Mouse (Mus musculus) limb, embryonic 14.5 days (tissue): ENCODE measurements around the gene Gm45837. TPM values are rescaled to one million over a fixed set of nuclear protein-coding genes. Genes with fewer than 3 reads are reported as not detected.

ENCODE experiments used
- ATAC-seq: fragments of 200-750 bp; cut with Nextera tagmentation; 2 replicates; pipeline ENCODE4 v1.8.0; 2017; ENCODE audit warnings: low read depth, moderate number of reproducible peaks, moderate TSS enrichment; ENCODE audit not compliant: low FRiP score
- DNase-seq: peaks from one replicate; pipeline ENCODE4 v3.0.0-alpha.2; 2015; ENCODE audit warnings: low spot score
- H3K27ac ChIP-seq: fragments of 300-500 bp; sonication (generic); replicated peaks from 2 replicates; pipeline ENCODE4 v1.5.1; 2014; ENCODE audit warnings: low read depth, mild to moderate bottlenecking, low read length, moderate library complexity, mixed read lengths
- H3K27me3 ChIP-seq: fragments of 300-500 bp; sonication (generic); 2 replicates; pipeline ENCODE4 v1.6.1; 2014; ENCODE audit warnings: low read length, mixed read lengths; ENCODE audit not compliant: control insufficient read depth, insufficient read depth
- H3K36me3 ChIP-seq: fragments of 300-500 bp; sonication (generic); 2 replicates; pipeline ENCODE4 v1.6.1; 2014; ENCODE audit warnings: mild to moderate bottlenecking, low read length, moderate library complexity, mixed read lengths; ENCODE audit not compliant: control insufficient read depth, insufficient read depth
- H3K4me1 ChIP-seq: fragments of 300-500 bp; sonication (generic); 2 replicates; pipeline ENCODE4 v1.6.1; 2014; ENCODE audit warnings: antibody characterized with exemption, low read length, mixed read lengths; ENCODE audit not compliant: control insufficient read depth, insufficient read depth
- H3K4me2 ChIP-seq: fragments of 300-500 bp; sonication (generic); replicated peaks from 2 replicates; pipeline ENCODE4 v1.6.1; 2014; ENCODE audit warnings: low read depth, mild to moderate bottlenecking, low read length, moderate library complexity; ENCODE audit not compliant: severe bottlenecking
- H3K4me3 ChIP-seq: fragments of 300-500 bp; sonication (generic); replicated peaks from 2 replicates; pipeline ENCODE4 v1.5.1; 2014; ENCODE audit warnings: low read length
- H3K9ac ChIP-seq: fragments of 300-500 bp; sonication (generic); 2 replicates; pipeline ENCODE4 v1.6.1; 2014; ENCODE audit warnings: mild to moderate bottlenecking, low read depth, low read length, moderate library complexity; ENCODE audit not compliant: severe bottlenecking
- H3K9me3 ChIP-seq: fragments of 300-500 bp; sonication (generic); 2 replicates; pipeline ENCODE4 v1.6.1; 2016; ENCODE audit warnings: low read length; ENCODE audit not compliant: control insufficient read depth
- POLR2A ChIP-seq: fragments of 200-500 bp; IDR thresholded peaks from 2 replicates; pipeline ENCODE4 v1.8.0; 2012; ENCODE audit warnings: inconsistent platforms, mild to moderate bottlenecking, moderate library complexity, borderline replicate concordance; ENCODE audit not compliant: insufficient read depth, insufficient read length; ENCODE audit errors: extremely low read depth
- WGBS: fragments of 180-500 bp; shearing (Covaris S2); extraction: QIAGEN DNeasy Blood & Tissue Kit; methylation state at CpG from one replicate; pipeline ENCODE4 v1.1.7; 2014; 5-methylcytosine and 5-hydroxymethylcytosine counted together
- polyA plus RNA-seq, 2 experiments: library from polyadenylated mRNA; depleted of rRNA in 1 of 2; stranded (reverse) in 1 of 2; unstranded in 1 of 2; fragments of >200 nt; fragmentation: Nextera tagmentation in 1 of 2; extraction: Ambion mirVana in 1 of 2; gene quantifications; 2 replicates each; pipeline versions ENCODE4 v1.2.1 to v1.2.3; 2012 to 2014

Gene Gm45837
- polyA plus RNA-seq, 2 experiments = 0.41 to 7.5 TPM

- ATAC-seq = no peak
- no peak for DNase-seq
- no peak for TF ChIP-seq POLR2A
- Histone ChIP-seq H3K9ac (no peak overlapping the region), H3K9me3 (no peaks in the 10 kb centered on the region), H3K36me3 (no peaks in the 10 kb centered on the region), H3K4me1 (no peaks in the 10 kb centered on the region; the same call in 1 of the 2 replicates), H3K27me3 (peaks cover 13% of the 10 kb centered on the region), H3K4me3 (no peak overlapping the region), H3K27ac (no peak overlapping the region), H3K4me2 (no peak overlapping the region)
- 80% methylated on average over 9 of the region's 9 CpGs for WGBS
These were observed 89.0 kb downstream of the Gm45837 start for GRCm38 (mm10) chr7:101499701-101500100.

- Histone ChIP-seq H3K27me3 (peaks cover 20% of the 10 kb centered on the region), H3K9me3 (no peaks in the 10 kb centered on the region), H3K4me1 (no peaks in the 10 kb centered on the region; the same call in 1 of the 2 replicates), H3K36me3 (no peaks in the 10 kb centered on the region), H3K4me2 (no peak overlapping the region), H3K4me3 (no peak overlapping the region), H3K9ac (no peak overlapping the region), H3K27ac (no peak overlapping the region)
- DNase-seq (no peak), ATAC-seq (no peak)
- no peak for TF ChIP-seq POLR2A
- WGBS = 77% methylated on average over 6 of the region's 6 CpGs
These were observed 90.5 kb downstream of the Gm45837 start for GRCm38 (mm10) chr7:101501236-101501635.

GRCm38 (mm10) chr7:101501675-101502074 is 91.0 kb downstream of the Gm45837 start:
- no peak for TF ChIP-seq POLR2A
- Histone ChIP-seq H3K27ac (no peak overlapping the region), H3K4me3 (no peak overlapping the region), H3K9me3 (no peaks in the 10 kb centered on the region), H3K27me3 (peaks cover 20% of the 10 kb centered on the region), H3K9ac (no peak overlapping the region), H3K4me2 (no peak overlapping the region), H3K4me1 (no peaks in the 10 kb centered on the region; the same call in 1 of the 2 replicates), H3K36me3 (no peaks in the 10 kb centered on the region)
- WGBS = 56% methylated on average over 6 of the region's 6 CpGs
- ATAC-seq = no peak
- no peak for DNase-seq

- no peak overlapping the region for H3K4me2 ChIP-seq
- no peaks in the 10 kb centered on the region; the same call in 1 of the 2 replicates for H3K4me1 ChIP-seq
- H3K36me3 ChIP-seq = no peaks in the 10 kb centered on the region
- 18% methylated on average over 8 of the region's 8 CpGs for whole genome bisulfite sequencing
- H3K4me3 ChIP-seq = no peak overlapping the region
- H3K9ac ChIP-seq = no peak overlapping the region
- DNase-seq = peak; percentile 55
- no peaks in the 10 kb centered on the region for H3K9me3 ChIP-seq
- H3K27me3 ChIP-seq = peaks cover 20% of the 10 kb centered on the region
- ATAC-seq = no peak
- H3K27ac ChIP-seq = no peak overlapping the region
- TF ChIP-seq POLR2A = no peak
These were observed 92.7 kb downstream of the Gm45837 start for GRCm38 (mm10) chr7:101503351-101503750.

- Histone ChIP-seq H3K27ac (no peak overlapping the region), H3K9me3 (no peaks in the 10 kb centered on the region), H3K4me3 (no peak overlapping the region), H3K27me3 (peaks cover 20% of the 10 kb centered on the region), H3K9ac (no peak overlapping the region), H3K36me3 (no peaks in the 10 kb centered on the region), H3K4me1 (no peaks in the 10 kb centered on the region; the same call in 1 of the 2 replicates), H3K4me2 (no peak overlapping the region)
- 33% methylated on average over 7 of the region's 7 CpGs for WGBS
- ATAC-seq = no peak
- TF ChIP-seq POLR2A = no peak
- no peak for DNase-seq
These were observed 93.1 kb downstream of the Gm45837 start for GRCm38 (mm10) chr7:101503803-101504202.

- DNase-seq (no peak), ATAC-seq (no peak)
- peak overlapping the region; percentile 46 for H3K4me2 ChIP-seq
- H3K36me3 ChIP-seq = no peaks in the 10 kb centered on the region
- H3K9ac ChIP-seq = peak overlapping the region; percentile 28; the same call in 1 of the 2 replicates
- no peak for TF ChIP-seq POLR2A
- H3K27ac ChIP-seq = no peak overlapping the region
- WGBS = 11% methylated on average over 24 of the region's 24 CpGs
- H3K9me3 ChIP-seq = no peaks in the 10 kb centered on the region
- peak overlapping the region; percentile 26 for H3K4me3 ChIP-seq
- no peaks in the 10 kb centered on the region; the same call in 1 of the 2 replicates for H3K4me1 ChIP-seq
- H3K27me3 ChIP-seq = peaks cover 20% of the 10 kb centered on the region
These were observed 93.8 kb downstream of the Gm45837 start for GRCm38 (mm10) chr7:101504507-101504906.
